Mouse (Mus musculus): ENCODE results near the gene Slc39a11. TPM values are rescaled to one million over a fixed set of nuclear protein-coding genes. Genes with fewer than 3 reads are reported as not detected.

Slc39a11 gene
- polyA plus RNA-seq, 1 experiment from 2014 or later = 56.6 TPM

- peak; percentile 11; the same call in 1 of the 2 replicates for TF ChIP-seq CTCF (IDR thresholded peaks at IDR 0.05; ENCODE audit: low read depth)
- TF ChIP-seq EP300 (optimal IDR thresholded peaks at IDR 0.05) = no peak
- ATAC-seq (ENCODE audit: low FRiP score, low TSS enrichment) (no peak), DNase-seq (ENCODE audit: low spot score) (no peak)
- H3K9me3 ChIP-seq (ENCODE audit: control insufficient read depth, low read length) = no peaks in the 10 kb centered on the region
- no peak overlapping the region for H3K4me3 ChIP-seq (ENCODE audit: low read depth, low read length)
- H3K9ac ChIP-seq (ENCODE audit: low read length) = no peak overlapping the region
- no peak overlapping the region for H3K4me2 ChIP-seq (replicated peaks; ENCODE audit: low read depth)
- no peaks in the 10 kb centered on the region for H3K4me1 ChIP-seq (replicated peaks; ENCODE audit: control insufficient read depth, insufficient read depth)
- WGBS = 88% methylated on average over 3 of the region's 3 CpGs
- H3K36me3 ChIP-seq (ENCODE audit: control insufficient read depth, insufficient read depth, low read length) = no peaks in the 10 kb centered on the region
- no peaks in the 10 kb centered on the region for H3K27me3 ChIP-seq (ENCODE audit: control insufficient read depth, insufficient read depth, low read length)
- H3K27ac ChIP-seq (replicated peaks) = no peak overlapping the region
Observed at GRCm38 (mm10) chr11:113645181-113645580, 4.7 kb downstream of the Slc39a11 start.

- no peak for TF ChIP-seq CTCF (IDR thresholded peaks at IDR 0.05; ENCODE audit: low read depth)
- TF ChIP-seq EP300 (optimal IDR thresholded peaks at IDR 0.05) = no peak
- Histone ChIP-seq H3K36me3 (ENCODE audit: control insufficient read depth, insufficient read depth, low read length) (no peaks in the 10 kb centered on the region), H3K27me3 (ENCODE audit: control insufficient read depth, insufficient read depth, low read length) (no peaks in the 10 kb centered on the region), H3K27ac (replicated peaks) (no peak overlapping the region), H3K4me2 (replicated peaks; ENCODE audit: low read depth) (no peak overlapping the region), H3K4me1 (replicated peaks; ENCODE audit: control insufficient read depth, insufficient read depth) (no peaks in the 10 kb centered on the region), H3K9ac (ENCODE audit: low read length) (no peak overlapping the region), H3K9me3 (ENCODE audit: control insufficient read depth, low read length) (no peaks in the 10 kb centered on the region), H3K4me3 (ENCODE audit: low read depth, low read length) (no peak overlapping the region)
- ATAC-seq (ENCODE audit: low FRiP score, low TSS enrichment) (no peak), DNase-seq (ENCODE audit: low spot score) (no peak)
- 85% methylated on average over 12 of the region's 12 CpGs for WGBS
Observed at GRCm38 (mm10) chr11:113638680-113639079, 11.2 kb downstream of the Slc39a11 start.

DNA sequence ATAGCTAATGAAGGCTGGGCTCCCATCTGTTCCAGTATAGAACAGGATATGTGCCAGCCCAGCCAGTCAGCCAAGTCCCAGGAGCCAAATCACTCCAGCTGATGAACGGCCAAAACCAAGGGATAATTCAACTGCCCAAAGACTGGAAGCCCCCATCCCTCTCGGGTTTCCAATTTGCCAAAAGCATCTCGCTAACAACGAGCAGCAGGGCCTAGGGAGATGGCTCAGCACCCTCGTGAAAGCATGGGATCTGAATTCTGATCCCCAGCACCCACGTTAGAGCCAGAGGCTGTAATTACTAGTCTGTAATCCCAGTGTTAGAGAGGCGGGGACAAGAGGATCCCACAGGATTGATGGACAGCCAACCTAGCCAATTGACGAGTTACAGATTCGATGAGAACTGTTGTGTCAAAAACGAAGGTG lies 15.2 kb downstream of the Slc39a11 start:
- Histone ChIP-seq H3K4me1 (replicated peaks; ENCODE audit: control insufficient read depth, insufficient read depth) (no peaks in the 10 kb centered on the region), H3K27me3 (ENCODE audit: control insufficient read depth, insufficient read depth, low read length) (no peaks in the 10 kb centered on the region), H3K9ac (ENCODE audit: low read length) (no peak overlapping the region), H3K36me3 (ENCODE audit: control insufficient read depth, insufficient read depth, low read length) (no peaks in the 10 kb centered on the region), H3K4me2 (replicated peaks; ENCODE audit: low read depth) (no peak overlapping the region), H3K4me3 (ENCODE audit: low read depth, low read length) (no peak overlapping the region), H3K9me3 (ENCODE audit: control insufficient read depth, low read length) (no peaks in the 10 kb centered on the region), H3K27ac (replicated peaks) (no peak overlapping the region)
- ATAC-seq (ENCODE audit: low FRiP score, low TSS enrichment) = no peak
- TF ChIP-seq EP300 (optimal IDR thresholded peaks at IDR 0.05) (no peak), CTCF (IDR thresholded peaks at IDR 0.05; ENCODE audit: low read depth) (no peak)
- 71% methylated on average over 10 of the region's 10 CpGs for WGBS
- no peak for DNase-seq (ENCODE audit: low spot score)

GRCm38 (mm10) chr11:113633398-113633797 lies 16.5 kb downstream of the Slc39a11 start:
- Histone ChIP-seq H3K4me1 (replicated peaks; ENCODE audit: control insufficient read depth, insufficient read depth) (no peaks in the 10 kb centered on the region), H3K9ac (ENCODE audit: low read length) (no peak overlapping the region), H3K27ac (replicated peaks) (no peak overlapping the region), H3K4me3 (ENCODE audit: low read depth, low read length) (no peak overlapping the region), H3K27me3 (ENCODE audit: control insufficient read depth, insufficient read depth, low read length) (no peaks in the 10 kb centered on the region), H3K9me3 (ENCODE audit: control insufficient read depth, low read length) (no peaks in the 10 kb centered on the region), H3K36me3 (ENCODE audit: control insufficient read depth, insufficient read depth, low read length) (no peaks in the 10 kb centered on the region), H3K4me2 (replicated peaks; ENCODE audit: low read depth) (no peak overlapping the region)
- ATAC-seq (ENCODE audit: low FRiP score, low TSS enrichment) (no peak), DNase-seq (ENCODE audit: low spot score) (no peak)
- TF ChIP-seq EP300 (optimal IDR thresholded peaks at IDR 0.05) (no peak), CTCF (IDR thresholded peaks at IDR 0.05; ENCODE audit: low read depth) (no peak)
- 91% methylated on average over 5 of the region's 5 CpGs for WGBS

DNA sequence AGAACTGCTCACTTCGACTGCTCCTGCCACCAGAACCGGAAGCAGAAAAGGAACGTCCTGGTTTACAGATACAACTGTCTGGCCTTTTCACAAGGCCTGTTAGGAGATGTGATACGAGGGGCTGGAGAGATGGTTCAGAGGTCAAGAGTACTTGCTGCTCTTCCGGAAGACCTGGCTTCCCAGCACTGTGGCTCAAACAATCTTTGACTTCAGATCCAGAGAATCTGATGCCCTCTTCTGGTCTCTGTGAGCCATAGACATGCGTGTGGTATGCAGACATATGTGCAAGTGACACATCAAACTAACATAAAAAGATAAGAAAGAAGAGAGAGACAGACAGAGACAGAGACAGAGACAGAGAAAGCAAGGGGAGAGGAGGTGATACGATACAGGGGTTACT lies 17.6 kb downstream of the Slc39a11 start:
- Histone ChIP-seq H3K9ac (ENCODE audit: low read length) (no peak overlapping the region), H3K4me1 (replicated peaks; ENCODE audit: control insufficient read depth, insufficient read depth) (no peaks in the 10 kb centered on the region), H3K4me2 (replicated peaks; ENCODE audit: low read depth) (0 out of 2 replicates have a peak overlapping the region, but pooled peaks have one; percentile 17), H3K27me3 (ENCODE audit: control insufficient read depth, insufficient read depth, low read length) (no peaks in the 10 kb centered on the region), H3K4me3 (ENCODE audit: low read depth, low read length) (no peak overlapping the region), H3K9me3 (ENCODE audit: control insufficient read depth, low read length) (no peaks in the 10 kb centered on the region), H3K36me3 (ENCODE audit: control insufficient read depth, insufficient read depth, low read length) (no peaks in the 10 kb centered on the region), H3K27ac (replicated peaks) (peak overlapping the region; percentile 58)
- ATAC-seq (ENCODE audit: low FRiP score, low TSS enrichment) (peak; percentile 7; the same call in 1 of the 2 replicates), DNase-seq (ENCODE audit: low spot score) (no peak)
- 61% methylated on average over 7 of the region's 7 CpGs for WGBS
- TF ChIP-seq CTCF (IDR thresholded peaks at IDR 0.05; ENCODE audit: low read depth) (peak; percentile 21; the same call in 1 of the 2 replicates), EP300 (optimal IDR thresholded peaks at IDR 0.05) (no peak)

DNA sequence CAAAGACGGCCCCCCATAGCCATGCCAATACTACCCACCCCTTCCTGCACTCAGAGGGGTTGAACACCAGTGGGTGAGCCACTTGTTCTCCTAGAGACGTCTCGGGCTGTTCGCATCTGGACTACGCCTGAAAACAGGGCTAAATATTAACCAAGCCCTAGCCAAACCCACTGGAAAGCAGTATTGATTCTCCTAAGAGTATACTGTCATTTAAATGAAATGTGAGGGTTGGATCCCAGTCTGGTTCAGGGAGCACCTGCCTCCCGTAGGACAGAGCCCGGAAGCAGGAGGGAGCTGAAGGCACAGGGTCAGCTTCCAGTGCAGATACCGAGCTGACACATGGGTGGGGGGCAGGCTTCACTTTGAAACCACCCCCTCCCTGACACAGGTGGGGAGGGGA lies 18.0 kb downstream of the Slc39a11 start:
- Histone ChIP-seq H3K4me1 (replicated peaks; ENCODE audit: control insufficient read depth, insufficient read depth) (no peaks in the 10 kb centered on the region), H3K27me3 (ENCODE audit: control insufficient read depth, insufficient read depth, low read length) (no peaks in the 10 kb centered on the region), H3K9ac (ENCODE audit: low read length) (no peak overlapping the region), H3K4me3 (ENCODE audit: low read depth, low read length) (no peak overlapping the region), H3K27ac (replicated peaks) (peak overlapping the region; percentile 58), H3K9me3 (ENCODE audit: control insufficient read depth, low read length) (no peaks in the 10 kb centered on the region), H3K36me3 (ENCODE audit: control insufficient read depth, insufficient read depth, low read length) (no peaks in the 10 kb centered on the region), H3K4me2 (replicated peaks; ENCODE audit: low read depth) (0 out of 2 replicates have a peak overlapping the region, but pooled peaks have one; percentile 17)
- no peak for TF ChIP-seq EP300 (optimal IDR thresholded peaks at IDR 0.05)
- TF ChIP-seq CTCF (IDR thresholded peaks at IDR 0.05; ENCODE audit: low read depth) = no peak
- DNase-seq (ENCODE audit: low spot score) (peak; percentile 63), ATAC-seq (ENCODE audit: low FRiP score, low TSS enrichment) (peak; percentile 79)
- 50% methylated on average over 8 of the region's 8 CpGs for WGBS
